Mouse (Mus musculus): ENCODE data around the gene Ephb1. TPM values are rescaled to one million over a fixed set of nuclear protein-coding genes. Genes with fewer than 3 reads are reported as not detected.

Ephb1 gene
- polyA plus RNA-seq, 1 experiment, result not detected

GRCm38 (mm10) chr9:102115326-102115725 lies 239.2 kb downstream of the Ephb1 start:
- no peak for TF ChIP-seq POLR2A (IDR thresholded peaks at IDR 0.05; ENCODE audit: insufficient read depth, low read depth, low read length)
- no peak for TF ChIP-seq CTCF (IDR thresholded peaks at IDR 0.05; ENCODE audit: insufficient read depth, low read depth, low read length)
- WGBS, result 89% methylated on average over 10 of the region's 10 CpGs
- H3K27ac ChIP-seq (ENCODE audit: insufficient read depth, low read depth, low read length), result no peak overlapping the region
- 0 out of 2 replicates have a peak, but pooled peaks cover 2% of the 10 kb centered on the region for H3K4me1 ChIP-seq (ENCODE audit: control insufficient read depth, insufficient read depth, low read length)
- H3K4me3 ChIP-seq (ENCODE audit: insufficient read depth, low read depth, low read length), result no peak overlapping the region

DNA sequence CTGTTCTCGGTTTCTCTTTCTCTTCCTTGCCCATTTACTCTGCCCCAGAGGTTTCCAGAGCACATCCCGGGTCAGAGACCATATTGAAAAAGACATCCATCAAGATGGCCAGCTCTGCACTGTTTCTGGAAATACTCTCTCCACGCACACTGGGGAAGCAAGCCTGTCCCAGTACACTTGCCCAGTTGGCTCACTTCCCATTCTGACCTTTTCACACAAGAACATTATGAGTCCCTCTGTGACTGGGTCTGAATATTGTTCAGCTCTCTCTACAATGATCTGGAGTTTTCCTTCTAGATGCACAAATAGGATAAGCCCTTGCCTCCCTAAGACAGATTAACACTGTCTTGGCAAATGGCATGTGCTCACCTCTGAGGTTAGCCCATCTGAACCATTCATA lies 243.0 kb downstream of the Ephb1 start:
- Histone ChIP-seq H3K4me3 (ENCODE audit: insufficient read depth, low read depth, low read length) (no peak overlapping the region), H3K4me1 (ENCODE audit: control insufficient read depth, insufficient read depth, low read length) (peaks cover 3% of the 10 kb centered on the region; the same call in 1 of the 2 replicates), H3K27ac (ENCODE audit: insufficient read depth, low read depth, low read length) (no peak overlapping the region)
- 78% methylated on average over 3 of the region's 3 CpGs for WGBS
- TF ChIP-seq POLR2A (IDR thresholded peaks at IDR 0.05; ENCODE audit: insufficient read depth, low read depth, low read length), result no peak
- no peak for TF ChIP-seq CTCF (IDR thresholded peaks at IDR 0.05; ENCODE audit: insufficient read depth, low read depth, low read length)

GRCm38 (mm10) chr9:102107978-102108377 lies 246.5 kb downstream of the Ephb1 start:
- 30% methylated on average over 3 of the region's 3 CpGs for WGBS
- TF ChIP-seq POLR2A (IDR thresholded peaks at IDR 0.05; ENCODE audit: insufficient read depth, low read depth, low read length) (no peak), CTCF (IDR thresholded peaks at IDR 0.05; ENCODE audit: insufficient read depth, low read depth, low read length) (no peak)
- H3K4me1 ChIP-seq (ENCODE audit: control insufficient read depth, insufficient read depth, low read length), result peaks cover 3% of the 10 kb centered on the region; the same call in 1 of the 2 replicates
- H3K4me3 ChIP-seq (ENCODE audit: insufficient read depth, low read depth, low read length), result no peak overlapping the region
- H3K27ac ChIP-seq (ENCODE audit: insufficient read depth, low read depth, low read length), result no peak overlapping the region

GRCm38 (mm10) chr9:102107213-102107612 lies 247.3 kb downstream of the Ephb1 start:
- Histone ChIP-seq H3K4me3 (ENCODE audit: insufficient read depth, low read depth, low read length) (no peak overlapping the region), H3K27ac (ENCODE audit: insufficient read depth, low read depth, low read length) (no peak overlapping the region), H3K4me1 (ENCODE audit: control insufficient read depth, insufficient read depth, low read length) (peaks cover 3% of the 10 kb centered on the region; the same call in 1 of the 2 replicates)
- TF ChIP-seq CTCF (IDR thresholded peaks at IDR 0.05; ENCODE audit: insufficient read depth, low read depth, low read length) (no peak), POLR2A (IDR thresholded peaks at IDR 0.05; ENCODE audit: insufficient read depth, low read depth, low read length) (no peak)
- WGBS, result 68% methylated on average over 2 of the region's 2 CpGs

DNA sequence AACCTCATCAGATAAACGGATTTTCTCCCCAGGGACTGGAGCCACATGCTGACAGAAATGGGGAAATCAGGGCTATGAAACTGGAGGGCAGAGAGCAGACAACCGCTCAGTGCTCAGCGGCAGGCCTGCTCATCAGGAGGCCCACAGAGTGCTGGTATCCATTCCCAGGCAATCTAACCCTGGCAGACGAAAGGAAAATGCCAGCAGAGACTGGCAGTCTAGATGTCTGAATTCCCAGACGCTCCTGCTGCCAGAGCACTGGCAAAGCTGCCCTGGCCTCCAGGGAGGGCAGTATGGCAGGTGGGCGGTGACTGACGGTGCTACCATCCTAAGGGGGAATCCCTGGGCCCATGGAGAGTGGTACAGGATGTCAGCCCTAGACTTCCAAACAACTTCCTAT lies 257.7 kb downstream of the Ephb1 start:
- Histone ChIP-seq H3K4me3 (ENCODE audit: insufficient read depth, low read depth, low read length) (no peak overlapping the region), H3K27ac (ENCODE audit: insufficient read depth, low read depth, low read length) (no peak overlapping the region), H3K4me1 (ENCODE audit: control insufficient read depth, insufficient read depth, low read length) (no peaks in the 10 kb centered on the region)
- 66% methylated on average over 7 of the region's 7 CpGs for WGBS
- TF ChIP-seq POLR2A (IDR thresholded peaks at IDR 0.05; ENCODE audit: insufficient read depth, low read depth, low read length) (no peak), CTCF (IDR thresholded peaks at IDR 0.05; ENCODE audit: insufficient read depth, low read depth, low read length) (no peak)

GRCm38 (mm10) chr9:102088598-102088997 lies 265.9 kb downstream of the Ephb1 start:
- no peaks in the 10 kb centered on the region for H3K4me1 ChIP-seq (ENCODE audit: control insufficient read depth, insufficient read depth, low read length)
- H3K4me3 ChIP-seq (ENCODE audit: insufficient read depth, low read depth, low read length), result no peak overlapping the region
- H3K27ac ChIP-seq (ENCODE audit: insufficient read depth, low read depth, low read length), result no peak overlapping the region
- WGBS, result 94% methylated on average over 5 of the region's 5 CpGs
- TF ChIP-seq POLR2A (IDR thresholded peaks at IDR 0.05; ENCODE audit: insufficient read depth, low read depth, low read length) (no peak), CTCF (IDR thresholded peaks at IDR 0.05; ENCODE audit: insufficient read depth, low read depth, low read length) (no peak)

- TF ChIP-seq POLR2A (IDR thresholded peaks at IDR 0.05; ENCODE audit: insufficient read depth, low read depth, low read length), result no peak
- H3K4me1 ChIP-seq (ENCODE audit: control insufficient read depth, insufficient read depth, low read length), result no peaks in the 10 kb centered on the region
- no peak overlapping the region for H3K27ac ChIP-seq (ENCODE audit: insufficient read depth, low read depth, low read length)
- H3K4me3 ChIP-seq (ENCODE audit: insufficient read depth, low read depth, low read length), result no peak overlapping the region
- 89% methylated on average over 24 of the region's 24 CpGs for WGBS
These were observed 268.3 kb downstream of the Ephb1 start for GRCm38 (mm10) chr9:102086053-102086706.

GRCm38 (mm10) chr9:102085477-102085876 lies 269.0 kb downstream of the Ephb1 start:
- Histone ChIP-seq H3K4me3 (ENCODE audit: insufficient read depth, low read depth, low read length) (no peak overlapping the region), H3K27ac (ENCODE audit: insufficient read depth, low read depth, low read length) (no peak overlapping the region), H3K4me1 (ENCODE audit: control insufficient read depth, insufficient read depth, low read length) (no peaks in the 10 kb centered on the region)
- 90% methylated on average over 9 of the region's 9 CpGs for WGBS
- TF ChIP-seq POLR2A (IDR thresholded peaks at IDR 0.05; ENCODE audit: insufficient read depth, low read depth, low read length) (no peak), CTCF (IDR thresholded peaks at IDR 0.05; ENCODE audit: insufficient read depth, low read depth, low read length) (no peak)

- no peak for TF ChIP-seq POLR2A (IDR thresholded peaks at IDR 0.05; ENCODE audit: insufficient read depth, low read depth, low read length)
- no peak for TF ChIP-seq CTCF (IDR thresholded peaks at IDR 0.05; ENCODE audit: insufficient read depth, low read depth, low read length)
- Histone ChIP-seq H3K4me1 (ENCODE audit: control insufficient read depth, insufficient read depth, low read length) (no peaks in the 10 kb centered on the region), H3K27ac (ENCODE audit: insufficient read depth, low read depth, low read length) (no peak overlapping the region), H3K4me3 (ENCODE audit: insufficient read depth, low read depth, low read length) (no peak overlapping the region)
- 79% methylated on average over 5 of the region's 5 CpGs for WGBS
These were observed 273.6 kb downstream of the Ephb1 start for GRCm38 (mm10) chr9:102080934-102081333.

Measured in olfactory bulb, adult 2 months (tissue).